Mouse (Mus musculus): Measurements from ENCODE around the gene Ubac2.

DNA sequence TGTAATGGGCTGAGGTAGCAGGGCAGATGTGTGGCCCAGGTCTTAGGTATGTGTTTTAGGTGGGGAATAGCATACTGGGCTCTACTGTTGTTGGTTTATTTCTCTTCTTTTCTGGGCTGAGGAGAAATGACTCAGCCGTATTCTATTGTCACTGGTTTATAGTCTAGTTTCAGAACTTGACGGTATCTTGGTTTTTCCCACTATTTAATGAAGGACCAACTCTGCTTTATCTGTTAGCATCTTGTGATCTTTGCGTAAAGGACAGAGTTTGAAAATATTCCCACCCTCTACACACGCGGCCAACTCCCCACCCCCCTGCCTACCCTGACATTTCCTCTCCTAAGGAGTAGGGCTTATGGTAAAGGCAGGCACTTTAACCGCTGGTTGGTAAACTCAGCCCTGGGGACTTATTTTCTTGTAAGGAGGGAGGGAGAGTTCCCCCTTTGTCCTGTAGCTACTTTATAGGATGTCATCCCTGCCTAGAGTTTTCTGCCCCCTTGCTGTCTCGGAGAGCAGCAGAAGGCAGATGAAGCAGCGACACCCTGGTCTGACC, 163.8 kb downstream of the Ubac2 start:
- TF ChIP-seq CTCF (IDR thresholded peaks at IDR 0.05; ENCODE audit: low read depth) (no peak), EP300 (IDR thresholded peaks at IDR 0.05; ENCODE audit: low read depth) (no peak)
